Mouse (Mus musculus): ENCODE data around the gene Twnk. TPM values are rescaled to one million over a fixed set of nuclear protein-coding genes. Genes with fewer than 3 reads are reported as not detected.
A peak's percentile ranks its signal among the peaks of the same experiment; 100 is the strongest.

Gene Twnk
- polyA plus RNA-seq, 1 experiment: 14.8 TPM

DNA sequence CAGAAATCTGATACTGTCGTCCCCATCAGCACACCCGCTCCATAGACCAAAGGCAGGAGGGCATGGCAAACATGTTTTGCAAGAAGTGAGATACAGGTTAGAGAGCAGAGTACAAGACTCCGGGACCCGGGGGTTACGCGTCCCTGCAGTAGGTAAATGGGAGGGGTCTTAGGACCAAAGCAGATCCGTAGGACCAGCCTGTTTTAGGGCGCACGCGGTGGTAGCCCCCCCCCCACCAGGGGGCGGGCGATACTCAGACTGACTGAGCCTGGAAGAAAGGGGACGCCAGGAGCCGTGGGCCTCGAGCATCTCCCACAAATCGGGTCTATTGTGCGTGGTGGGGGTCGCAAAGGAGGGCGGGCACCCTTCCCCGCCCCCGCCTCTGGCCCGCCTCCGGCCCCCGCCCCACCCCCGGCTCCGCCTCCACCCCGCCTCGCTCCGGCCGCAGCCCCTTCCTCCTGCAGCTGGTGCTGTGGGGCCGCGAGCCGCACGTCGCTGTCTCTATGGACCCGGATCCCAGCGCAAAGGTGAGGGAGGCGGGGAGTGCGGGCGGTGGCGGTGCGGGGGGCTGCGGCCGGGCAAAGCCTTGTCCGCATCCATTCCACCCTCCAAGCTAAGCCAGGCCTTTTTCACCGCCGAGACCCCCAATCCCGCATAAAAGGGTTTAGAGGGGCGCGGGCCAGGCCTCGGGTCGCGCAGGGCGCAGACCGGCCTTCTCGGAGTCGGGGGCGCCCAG is 16.5 kb upstream of the Twnk start, which contains the start of gene Sema4g:
Gene Sema4g (plus strand): TSS at position 271 of the 736 bp plus-strand sequence.
- under 1% methylated on average over 47 of the region's 58 CpGs for WGBS
- Histone ChIP-seq H3K36me3 (ENCODE audit: control insufficient read depth, insufficient read depth, low read length) (no peaks in the 10 kb centered on the region), H3K27ac (ENCODE audit: insufficient read depth, low read depth, low read length) (peak within 1 kb of the TSS; percentile 21; the same call in 1 of the 2 replicates), H3K4me1 (ENCODE audit: control insufficient read depth, insufficient read depth, low read length) (peaks cover 23% of the 10 kb centered on the region), H3K4me3 (ENCODE audit: insufficient read depth, low read depth, low read length) (peak within 1 kb of the TSS; percentile 49), H3K27me3 (replicated peaks; ENCODE audit: control insufficient read depth, insufficient read depth, low read length) (no peaks in the 10 kb centered on the region)
- TF ChIP-seq CTCF (conservative IDR thresholded peaks at IDR 0.05; ENCODE audit: insufficient read depth, insufficient read length, low read depth, low read length) (0 out of 2 replicates have a peak, but pooled peaks have one; percentile 12), POLR2A (IDR thresholded peaks at IDR 0.05; ENCODE audit: low read depth, low read length) (no peak)
- DNase-seq: peak; percentile 39

GRCm38 (mm10) chr19:44989567-44990495 is 15.6 kb upstream of the Twnk start:
- 9% methylated on average over 22 of the region's 22 CpGs for WGBS
- TF ChIP-seq POLR2A (IDR thresholded peaks at IDR 0.05; ENCODE audit: low read depth, low read length) (no peak), CTCF (conservative IDR thresholded peaks at IDR 0.05; ENCODE audit: insufficient read depth, insufficient read length, low read depth, low read length) (no peak)
- Histone ChIP-seq H3K4me3 (ENCODE audit: insufficient read depth, low read depth, low read length) (peak overlapping the region; percentile 49), H3K4me1 (ENCODE audit: control insufficient read depth, insufficient read depth, low read length) (peaks cover 23% of the 10 kb centered on the region), H3K36me3 (ENCODE audit: control insufficient read depth, insufficient read depth, low read length) (no peaks in the 10 kb centered on the region), H3K27ac (ENCODE audit: insufficient read depth, low read depth, low read length) (peak overlapping the region; percentile 21; the same call in 1 of the 2 replicates), H3K27me3 (replicated peaks; ENCODE audit: control insufficient read depth, insufficient read depth, low read length) (no peaks in the 10 kb centered on the region)
- peak; percentile 90 for DNase-seq

DNA sequence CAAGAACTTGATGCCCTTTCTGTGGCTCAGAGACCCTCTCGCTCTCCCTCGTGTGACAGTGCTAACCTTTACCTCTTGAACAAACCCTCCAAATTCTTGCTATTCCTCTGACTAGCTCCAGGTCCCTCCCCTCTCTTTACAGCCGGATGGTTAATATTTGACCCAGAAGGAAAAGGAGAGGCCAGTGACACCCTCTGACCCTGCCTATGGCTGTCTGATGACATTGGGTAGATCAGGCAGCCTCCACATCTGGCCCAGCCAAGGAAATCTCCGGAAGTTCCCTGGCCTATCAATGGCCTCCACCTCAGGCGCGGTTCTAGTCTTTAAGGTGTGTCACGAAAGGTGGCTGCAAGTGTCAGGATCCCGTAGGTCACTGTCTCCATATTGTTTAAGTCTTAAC is 14.4 kb upstream of the Twnk start:
- no peak overlapping the region for H3K4me3 ChIP-seq (ENCODE audit: insufficient read depth, low read depth, low read length)
- no peaks in the 10 kb centered on the region for H3K36me3 ChIP-seq (ENCODE audit: control insufficient read depth, insufficient read depth, low read length)
- H3K27me3 ChIP-seq (replicated peaks; ENCODE audit: control insufficient read depth, insufficient read depth, low read length): no peaks in the 10 kb centered on the region
- peaks cover 14% of the 10 kb centered on the region; the same call in 1 of the 2 replicates for H3K4me1 ChIP-seq (ENCODE audit: control insufficient read depth, insufficient read depth, low read length)
- 67% methylated on average over 8 of the region's 8 CpGs for WGBS
- TF ChIP-seq CTCF (conservative IDR thresholded peaks at IDR 0.05; ENCODE audit: insufficient read depth, insufficient read length, low read depth, low read length): no peak
- no peak for TF ChIP-seq POLR2A (IDR thresholded peaks at IDR 0.05; ENCODE audit: low read depth, low read length)
- peak; percentile 68 for DNase-seq
- H3K27ac ChIP-seq (ENCODE audit: insufficient read depth, low read depth, low read length): no peak overlapping the region

GRCm38 (mm10) chr19:44992246-44992645 is 13.2 kb upstream of the Twnk start:
- WGBS: 49% methylated on average over 7 of the region's 7 CpGs
- Histone ChIP-seq H3K36me3 (ENCODE audit: control insufficient read depth, insufficient read depth, low read length) (no peaks in the 10 kb centered on the region), H3K4me3 (ENCODE audit: insufficient read depth, low read depth, low read length) (no peak overlapping the region), H3K27me3 (replicated peaks; ENCODE audit: control insufficient read depth, insufficient read depth, low read length) (no peaks in the 10 kb centered on the region), H3K27ac (ENCODE audit: insufficient read depth, low read depth, low read length) (no peak overlapping the region), H3K4me1 (ENCODE audit: control insufficient read depth, insufficient read depth, low read length) (peaks cover 14% of the 10 kb centered on the region; the same call in 1 of the 2 replicates)
- no peak for TF ChIP-seq POLR2A (IDR thresholded peaks at IDR 0.05; ENCODE audit: low read depth, low read length)
- TF ChIP-seq CTCF (conservative IDR thresholded peaks at IDR 0.05; ENCODE audit: insufficient read depth, insufficient read length, low read depth, low read length): no peak
- no peak for DNase-seq

DNA sequence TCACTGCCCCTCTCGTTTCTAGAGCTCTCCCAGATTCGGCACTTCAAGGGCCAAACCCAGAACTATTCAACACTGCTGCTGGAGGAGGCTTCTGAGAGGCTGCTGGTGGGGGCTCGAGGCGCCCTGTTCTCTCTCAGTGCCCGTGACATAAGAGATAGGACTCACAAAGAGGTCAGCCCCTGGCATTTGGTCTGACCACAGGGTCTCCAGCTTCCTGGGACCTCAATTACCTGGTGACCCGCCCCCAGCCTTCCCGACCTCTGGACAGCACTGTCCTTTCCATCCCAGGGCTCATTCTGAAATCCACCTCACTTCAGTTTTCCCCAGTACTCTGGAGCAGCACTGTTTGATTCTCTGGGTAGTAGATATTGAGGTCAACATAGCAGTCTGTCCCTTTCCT is 12.8 kb upstream of the Twnk start:
- H3K36me3 ChIP-seq (ENCODE audit: control insufficient read depth, insufficient read depth, low read length): no peaks in the 10 kb centered on the region
- 67% methylated on average over 7 of the region's 7 CpGs for WGBS
- H3K27ac ChIP-seq (ENCODE audit: insufficient read depth, low read depth, low read length): no peak overlapping the region
- H3K27me3 ChIP-seq (replicated peaks; ENCODE audit: control insufficient read depth, insufficient read depth, low read length): no peaks in the 10 kb centered on the region
- H3K4me3 ChIP-seq (ENCODE audit: insufficient read depth, low read depth, low read length): no peak overlapping the region
- no peak for TF ChIP-seq CTCF (conservative IDR thresholded peaks at IDR 0.05; ENCODE audit: insufficient read depth, insufficient read length, low read depth, low read length)
- TF ChIP-seq POLR2A (IDR thresholded peaks at IDR 0.05; ENCODE audit: low read depth, low read length): no peak
- no peak for DNase-seq
- H3K4me1 ChIP-seq (ENCODE audit: control insufficient read depth, insufficient read depth, low read length): peaks cover 14% of the 10 kb centered on the region; the same call in 1 of the 2 replicates

- no peak for DNase-seq
- TF ChIP-seq CTCF (conservative IDR thresholded peaks at IDR 0.05; ENCODE audit: insufficient read depth, insufficient read length, low read depth, low read length): no peak
- TF ChIP-seq POLR2A (IDR thresholded peaks at IDR 0.05; ENCODE audit: low read depth, low read length): no peak
- H3K36me3 ChIP-seq (ENCODE audit: control insufficient read depth, insufficient read depth, low read length): no peaks in the 10 kb centered on the region
- no peak overlapping the region for H3K27ac ChIP-seq (ENCODE audit: insufficient read depth, low read depth, low read length)
- H3K27me3 ChIP-seq (replicated peaks; ENCODE audit: control insufficient read depth, insufficient read depth, low read length): no peaks in the 10 kb centered on the region
- no peaks in the 10 kb centered on the region for H3K4me1 ChIP-seq (ENCODE audit: control insufficient read depth, insufficient read depth, low read length)
- H3K4me3 ChIP-seq (ENCODE audit: insufficient read depth, low read depth, low read length): no peak overlapping the region
- WGBS: 87% methylated on average over 11 of the region's 11 CpGs
These were observed 7.7 kb upstream of the Twnk start for GRCm38 (mm10) chr19:44997786-44998185.
